Mouse (Mus musculus): ENCODE measurements around the gene Ripk3.

DNA sequence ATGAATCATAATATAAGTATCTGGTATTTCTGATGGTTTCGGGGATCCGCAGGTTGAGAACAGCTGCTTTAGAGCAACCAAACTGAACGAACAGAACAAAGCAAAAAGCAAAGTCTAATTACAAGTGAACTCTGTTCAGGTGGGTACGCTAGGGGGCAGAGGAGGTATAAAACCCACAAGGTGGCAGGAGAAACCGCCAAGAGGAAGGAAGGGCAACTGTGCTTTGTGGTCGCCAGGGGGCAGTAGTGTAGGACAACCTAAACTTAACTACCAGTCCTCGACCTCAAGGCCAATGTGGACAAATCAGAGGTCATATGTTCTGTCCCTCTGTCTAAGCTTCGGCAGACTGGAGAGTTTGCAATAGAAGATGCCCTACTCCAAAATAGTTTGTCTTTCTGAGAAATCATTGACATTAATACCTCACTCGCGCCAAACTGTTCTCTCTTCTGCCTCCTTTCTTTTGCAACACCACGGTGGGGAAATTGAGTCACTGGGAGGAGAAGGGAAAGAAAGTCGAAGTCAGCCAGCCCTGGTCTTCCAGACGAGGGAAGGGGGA is 33.8 kb upstream of the Ripk3 start:
- TF ChIP-seq GATA1 (IDR thresholded peaks at IDR 0.05; ENCODE audit: borderline replicate concordance, low read length) = no peak
- TF ChIP-seq FLI1 (IDR thresholded peaks at IDR 0.05; ENCODE audit: low read length) = no peak
